In genomic region chr5:3351836-3352235, GRCm38 (mm10) we compare ENCODE assay signal across 5 mouse cellular contexts. TPM values are rescaled to one million over a fixed set of nuclear protein-coding genes. Genes with fewer than 3 reads are reported as not detected.
DNase-seq lines count a peak whose midpoint lies in the region; TF ChIP-seq lines count a peak whose summit lies in the region.
"Not testable (repeated sequence)": the region's sequence is repeated elsewhere in the genome, so short reads cannot be mapped to it uniquely, and the experiment has no call there.

No protein-coding gene starts in this region.

- peaks cover 74% of the 10 kb centered on the region for H3K79me2 ChIP-seq in MEL (ENCODE audit: control insufficient read depth, insufficient read depth, low read length, poor library complexity)

- not testable (repeated sequence) for H3K4me1 ChIP-seq in ES-Bruce4 (ENCODE audit: control insufficient read depth, insufficient read depth, low read length)
- H3K4me1 ChIP-seq in MEL (ENCODE audit: control insufficient read depth in 1 of 2, insufficient read depth in 2 of 2, low read length in 2 of 2): peaks cover 36 to 45% of the 10 kb centered on the region in 2 experiments

- not testable (repeated sequence) for H3K27me3 ChIP-seq in ES-Bruce4 (ENCODE audit: control insufficient read depth, insufficient read depth, low read length, poor library complexity, severe bottlenecking); MEL (ENCODE audit: control insufficient read depth in 1 of 2, insufficient read depth in 2 of 2, low read length in 2 of 2)

- not testable (repeated sequence) for TF ChIP-seq CTCF in ES-Bruce4 (IDR thresholded peaks at IDR 0.05; ENCODE audit: low read depth, low read length); MEL (IDR thresholded peaks at IDR 0.05 in 2 of 3, conservative IDR thresholded peaks at IDR 0.05 in 1 of 3; ENCODE audit: control insufficient read depth in 1 of 3, insufficient read depth in 1 of 3, low read depth in 2 of 3, low read length in 3 of 3, poor library complexity in 1 of 3, severe bottlenecking in 1 of 3)

- H3K36me3 ChIP-seq in ES-Bruce4 (ENCODE audit: control insufficient read depth, insufficient read depth, low read length, poor library complexity, severe bottlenecking): not testable (repeated sequence)
- H3K36me3 ChIP-seq in MEL (ENCODE audit: control insufficient read depth in 1 of 2, insufficient read depth in 2 of 2, low read length in 2 of 2): peaks cover 33 to 79% of the 10 kb centered on the region in 2 experiments

- not testable (repeated sequence) for H3K9ac ChIP-seq in ES-Bruce4 (ENCODE audit: low read depth, poor library complexity, severe bottlenecking); MEL (ENCODE audit: control insufficient read depth, low read depth, low read length, poor library complexity, severe bottlenecking)

- H3K9me3 ChIP-seq in ES-Bruce4 (replicated peaks; ENCODE audit: control insufficient read depth, insufficient read depth, low read length, poor library complexity, severe bottlenecking); MEL (replicated peaks; ENCODE audit: insufficient read depth, low read length): not testable (repeated sequence)

- not testable (repeated sequence) for TF ChIP-seq POLR2A in ES-Bruce4 (IDR thresholded peaks at IDR 0.05; ENCODE audit: insufficient read depth, low read length)
- TF ChIP-seq POLR2A in MEL (IDR thresholded peaks at IDR 0.05; ENCODE audit: control insufficient read depth in 1 of 2, insufficient read depth in 1 of 2, low read depth in 1 of 2, low read length in 2 of 2, poor library complexity in 1 of 2): peak in 1 of 2 experiments; percentile 37; a peak in 1 of 4 replicates

- DNase-seq in CD4-positive helper T cell, adult 2 months (ENCODE audit: low read depth, low spot score): peak; percentile 27
- DNase-seq in MEL (ENCODE audit: low read depth, low spot score): not testable (repeated sequence)
- DNase-seq in ZHBTc4 (ENCODE audit: low read depth, low spot score): peak; percentile 57
- DNase-seq in heart, adult 11 months: peak; percentile 12

- not testable (repeated sequence) for TF ChIP-seq RAD21 in MEL (IDR thresholded peaks at IDR 0.05; ENCODE audit: low read depth, low read length)

- TF ChIP-seq EP300 in ES-Bruce4 (IDR thresholded peaks at IDR 0.05; ENCODE audit: insufficient read depth, low read depth, low read length); MEL (IDR thresholded peaks at IDR 0.05; ENCODE audit: low read depth in 1 of 2, low read length in 2 of 2): not testable (repeated sequence)

- H3K4me3 ChIP-seq in ES-Bruce4 (ENCODE audit: low read depth, low read length); MEL (ENCODE audit: control insufficient read depth in 1 of 2, insufficient read depth in 1 of 2, low read depth in 2 of 2, low read length in 2 of 2): not testable (repeated sequence)

- H3K27ac ChIP-seq in ES-Bruce4 (ENCODE audit: insufficient read depth, low read length) (0 out of 2 replicates have a peak overlapping the region, but pooled peaks have one; percentile 19), MEL (ENCODE audit: control insufficient read depth, low read depth, low read length) (peak overlapping the region; percentile 57)

TF ChIP-seq in MEL, 35 proteins besides CTCF, POLR2A, EP300 and RAD21:
- TF ChIP-seq MXI1 (IDR thresholded peaks at IDR 0.05; ENCODE audit: low read depth, low read length): 0 out of 2 replicates have a peak, but pooled peaks have one; percentile 25
TF ChIP-seq in MEL: peak in this region for 1; not testable (repeated sequence) for 34.

RNA-seq across cellular contexts. Expression of gene Cdk6, which starts 10.6 kb away (rescaled TPM):
- polyA plus RNA-seq in ES-Bruce4 (2011; ENCODE audit: insufficient read depth, insufficient read length, low read depth, missing spikeins) (26.7 and 29.0 TPM in 2 replicates), MEL (2012; ENCODE audit: insufficient read depth in 1 of 2, insufficient read length in 2 of 2, low read depth in 1 of 2, low replicate concordance in 2 of 2, missing spikeins in 1 of 2) (100 to 1,000 TPM in 1 of 2 experiments, 10 to 100 TPM in 1; 79.0 to 318 TPM)
- 195 and 197 TPM in 2 replicates for total RNA-seq in MEL (2012; rRNA removed)
